Mouse (Mus musculus) bone marrow, adult 2 months (tissue): ENCODE measurements around the gene Tm4sf19.

ENCODE experiments used
- CTCF ChIP-seq: fragments of 200-500 bp; IDR thresholded peaks from 2 replicates; pipeline ENCODE4 v1.5.1; 2011; ENCODE audit warnings: low read length, control low read depth; ENCODE audit not compliant: control insufficient read depth, insufficient read depth
- POLR2A ChIP-seq: fragments of 200-500 bp; IDR thresholded peaks from 2 replicates; pipeline ENCODE4 v1.6.1; 2011; ENCODE audit warnings: low read depth, mild to moderate bottlenecking, control low read depth, low read length, borderline replicate concordance; ENCODE audit not compliant: control insufficient read depth

- TF ChIP-seq POLR2A (no peak), CTCF (no peak)
Observed at GRCm38 (mm10) chr16:32450133-32450532, 49.8 kb downstream of the Tm4sf19 start.
